Mouse (Mus musculus): ENCODE measurements around the gene Itsn1. TPM values are rescaled to one million over a fixed set of nuclear protein-coding genes. Genes with fewer than 3 reads are reported as not detected.

Itsn1 gene
- polyA plus RNA-seq, 1 experiment: 24.3 TPM

DNA sequence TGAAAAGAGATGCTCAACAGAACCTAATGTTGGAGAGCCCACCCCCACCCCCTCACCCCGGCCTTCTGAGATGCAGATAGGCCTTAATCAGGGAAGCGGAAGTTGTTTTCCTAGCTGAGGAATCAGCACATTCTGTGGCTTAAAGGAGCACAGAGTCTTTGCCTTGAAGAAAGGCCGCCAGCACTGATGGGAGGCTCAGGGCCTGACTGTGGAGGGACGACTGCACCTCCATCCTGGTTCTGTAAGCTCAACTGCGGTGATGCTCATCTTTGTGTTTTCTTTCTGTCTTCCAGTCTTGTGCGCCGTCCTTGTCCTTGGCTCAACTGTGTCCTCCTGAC lies 11.8 kb downstream of the Itsn1 start:
- Histone ChIP-seq H3K27me3 (ENCODE audit: control insufficient read depth, insufficient read depth, insufficient read length) (no peaks in the 10 kb centered on the region), H3ac (ENCODE audit: control insufficient read depth, insufficient read length, low read depth) (no peak overlapping the region), H3K36me3 (ENCODE audit: control insufficient read depth, insufficient read depth) (no peaks in the 10 kb centered on the region), H3K4me3 (ENCODE audit: insufficient read depth, poor library complexity, severe bottlenecking) (no peak overlapping the region), H3K79me3 (ENCODE audit: low read depth) (peaks cover 31% of the 10 kb centered on the region), H3K79me2 (ENCODE audit: control insufficient read depth, insufficient read depth) (peaks cover 84% of the 10 kb centered on the region)
- no peak for TF ChIP-seq MAX (IDR thresholded peaks at IDR 0.05)
- no peak for TF ChIP-seq USF1 (IDR thresholded peaks at IDR 0.05; ENCODE audit: low read depth)
- TF ChIP-seq CEBPB (IDR thresholded peaks at IDR 0.05; ENCODE audit: low read depth): no peak
- no peak for TF ChIP-seq MYOD1 (IDR thresholded peaks at IDR 0.05; ENCODE audit: control insufficient read depth, insufficient read length, low read depth)
- no peak for TF ChIP-seq FOSL1 (IDR thresholded peaks at IDR 0.05; ENCODE audit: insufficient read depth, low read length, poor library complexity, severe bottlenecking)
- TF ChIP-seq MYOG (IDR thresholded peaks at IDR 0.05; ENCODE audit: control insufficient read depth, extremely low read depth, insufficient read length): no peak
- TF ChIP-seq CTCF (IDR thresholded peaks at IDR 0.05; ENCODE audit: control insufficient read depth, insufficient read depth, insufficient read length): no peak

DNA sequence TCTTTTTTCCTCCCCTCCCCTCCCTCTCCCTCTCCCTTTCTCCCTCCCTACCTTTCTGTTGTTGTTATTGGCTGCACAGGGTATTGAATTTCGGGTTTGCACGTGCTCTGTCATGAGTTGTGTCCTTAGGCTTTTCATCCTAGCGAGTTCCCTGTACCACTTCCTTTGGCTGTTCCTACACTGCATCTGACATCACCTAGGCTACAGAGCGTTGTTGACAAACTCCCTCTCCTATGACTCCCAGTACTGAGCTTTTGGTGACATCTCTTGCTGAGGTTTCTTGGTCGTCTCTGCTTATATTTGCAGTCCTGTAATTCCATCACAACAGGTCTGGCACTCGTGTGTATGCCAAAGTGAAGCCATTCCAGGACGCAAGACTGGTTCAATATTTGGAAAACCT lies 14.0 kb downstream of the Itsn1 start:
- no peaks in the 10 kb centered on the region for H3K36me3 ChIP-seq (ENCODE audit: control insufficient read depth, insufficient read depth)
- peaks cover 17% of the 10 kb centered on the region for H3K79me3 ChIP-seq (ENCODE audit: low read depth)
- H3K79me2 ChIP-seq (ENCODE audit: control insufficient read depth, insufficient read depth): peaks cover 75% of the 10 kb centered on the region
- H3K27me3 ChIP-seq (ENCODE audit: control insufficient read depth, insufficient read depth, insufficient read length): no peaks in the 10 kb centered on the region
- H3K4me3 ChIP-seq (ENCODE audit: insufficient read depth, poor library complexity, severe bottlenecking): no peak overlapping the region
- TF ChIP-seq MYOD1 (IDR thresholded peaks at IDR 0.05; ENCODE audit: control insufficient read depth, insufficient read length, low read depth) (no peak), CEBPB (IDR thresholded peaks at IDR 0.05; ENCODE audit: low read depth) (no peak), CTCF (IDR thresholded peaks at IDR 0.05; ENCODE audit: control insufficient read depth, insufficient read depth, insufficient read length) (no peak), USF1 (IDR thresholded peaks at IDR 0.05; ENCODE audit: low read depth) (no peak), FOSL1 (IDR thresholded peaks at IDR 0.05; ENCODE audit: insufficient read depth, low read length, poor library complexity, severe bottlenecking) (no peak), MYOG (IDR thresholded peaks at IDR 0.05; ENCODE audit: control insufficient read depth, extremely low read depth, insufficient read length) (no peak), MAX (IDR thresholded peaks at IDR 0.05) (no peak)
- no peak overlapping the region for H3ac ChIP-seq (ENCODE audit: control insufficient read depth, insufficient read length, low read depth)

DNA sequence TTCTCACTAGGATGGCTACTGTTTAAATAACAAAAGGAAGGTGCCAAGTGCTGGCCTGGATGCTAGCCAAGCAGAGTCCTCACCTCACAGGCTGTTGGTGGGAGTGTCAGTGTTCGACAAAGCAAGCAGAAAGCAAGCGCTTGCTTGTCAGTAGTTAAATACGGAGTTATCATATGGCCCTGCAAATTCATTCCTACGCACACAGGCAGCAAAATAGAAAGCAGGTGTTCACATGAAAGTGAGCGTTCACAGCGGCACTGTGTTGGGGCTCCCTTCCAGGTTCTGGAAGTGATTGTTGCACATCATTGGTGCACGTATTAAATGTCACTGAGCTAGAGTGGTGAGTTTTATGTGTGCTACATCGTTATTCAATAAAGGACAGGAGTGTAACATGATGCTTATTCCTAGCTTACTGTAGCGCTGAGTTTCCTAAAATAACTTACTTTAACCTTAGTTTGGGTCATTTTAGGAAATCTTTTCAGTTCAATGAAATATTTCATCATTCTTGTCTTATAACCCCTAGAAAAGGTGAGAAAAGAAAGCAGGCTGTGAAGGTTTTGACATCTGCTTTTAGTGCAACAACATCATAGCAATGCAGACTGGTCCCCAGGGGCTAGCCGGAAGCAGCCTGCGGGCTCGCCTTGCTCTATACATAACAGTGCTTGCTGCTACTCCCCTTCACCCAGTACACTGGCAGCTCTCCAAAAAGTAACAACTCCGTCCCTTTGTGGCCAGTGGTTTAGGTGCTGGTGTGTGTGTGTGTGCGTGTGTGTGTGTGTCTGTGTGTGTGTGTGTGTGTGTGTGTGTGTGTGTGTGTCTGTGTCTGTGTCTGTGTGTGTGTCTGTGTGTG lies 17.2 kb downstream of the Itsn1 start:
- Histone ChIP-seq H3K27me3 (ENCODE audit: control insufficient read depth, insufficient read depth, insufficient read length) (no peaks in the 10 kb centered on the region), H3K79me2 (ENCODE audit: control insufficient read depth, insufficient read depth) (peaks cover 58% of the 10 kb centered on the region), H3ac (ENCODE audit: control insufficient read depth, insufficient read length, low read depth) (no peak overlapping the region), H3K4me3 (ENCODE audit: insufficient read depth, poor library complexity, severe bottlenecking) (no peak overlapping the region), H3K36me3 (ENCODE audit: control insufficient read depth, insufficient read depth) (no peaks in the 10 kb centered on the region), H3K79me3 (ENCODE audit: low read depth) (peaks cover 16% of the 10 kb centered on the region)
- no peak for TF ChIP-seq CTCF (IDR thresholded peaks at IDR 0.05; ENCODE audit: control insufficient read depth, insufficient read depth, insufficient read length)
- no peak for TF ChIP-seq MAX (IDR thresholded peaks at IDR 0.05)
- no peak for TF ChIP-seq MYOD1 (IDR thresholded peaks at IDR 0.05; ENCODE audit: control insufficient read depth, insufficient read length, low read depth)
- no peak for TF ChIP-seq USF1 (IDR thresholded peaks at IDR 0.05; ENCODE audit: low read depth)
- TF ChIP-seq CEBPB (IDR thresholded peaks at IDR 0.05; ENCODE audit: low read depth): no peak

DNA sequence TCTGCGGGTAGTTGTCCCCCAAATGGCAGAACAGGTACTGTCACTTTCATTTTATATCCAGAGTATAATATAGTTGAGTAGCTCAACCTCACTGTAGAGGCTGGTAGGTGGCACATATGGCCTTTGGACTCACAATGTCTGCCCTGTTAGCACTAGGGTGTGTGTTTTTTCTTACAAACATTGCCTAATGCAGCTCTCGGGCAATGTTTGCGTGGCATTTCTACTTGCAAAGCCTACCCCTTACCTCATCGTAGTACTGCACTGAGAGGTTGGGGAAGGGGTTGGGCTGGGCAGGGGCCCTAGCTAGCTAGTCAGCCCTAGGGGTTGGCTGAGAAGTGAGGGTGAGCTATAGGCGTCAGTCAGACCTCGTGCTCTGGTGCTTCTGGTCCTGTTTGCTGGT lies 18.5 kb downstream of the Itsn1 start:
- Histone ChIP-seq H3K4me3 (ENCODE audit: insufficient read depth, poor library complexity, severe bottlenecking) (no peak overlapping the region), H3K79me2 (ENCODE audit: control insufficient read depth, insufficient read depth) (peaks cover 61% of the 10 kb centered on the region), H3K79me3 (ENCODE audit: low read depth) (peaks cover 15% of the 10 kb centered on the region), H3ac (ENCODE audit: control insufficient read depth, insufficient read length, low read depth) (no peak overlapping the region), H3K36me3 (ENCODE audit: control insufficient read depth, insufficient read depth) (no peaks in the 10 kb centered on the region), H3K27me3 (ENCODE audit: control insufficient read depth, insufficient read depth, insufficient read length) (no peaks in the 10 kb centered on the region)
- TF ChIP-seq MYOD1 (IDR thresholded peaks at IDR 0.05; ENCODE audit: control insufficient read depth, insufficient read length, low read depth) (no peak), MAX (IDR thresholded peaks at IDR 0.05) (no peak), CEBPB (IDR thresholded peaks at IDR 0.05; ENCODE audit: low read depth) (no peak), USF1 (IDR thresholded peaks at IDR 0.05; ENCODE audit: low read depth) (no peak)

DNA sequence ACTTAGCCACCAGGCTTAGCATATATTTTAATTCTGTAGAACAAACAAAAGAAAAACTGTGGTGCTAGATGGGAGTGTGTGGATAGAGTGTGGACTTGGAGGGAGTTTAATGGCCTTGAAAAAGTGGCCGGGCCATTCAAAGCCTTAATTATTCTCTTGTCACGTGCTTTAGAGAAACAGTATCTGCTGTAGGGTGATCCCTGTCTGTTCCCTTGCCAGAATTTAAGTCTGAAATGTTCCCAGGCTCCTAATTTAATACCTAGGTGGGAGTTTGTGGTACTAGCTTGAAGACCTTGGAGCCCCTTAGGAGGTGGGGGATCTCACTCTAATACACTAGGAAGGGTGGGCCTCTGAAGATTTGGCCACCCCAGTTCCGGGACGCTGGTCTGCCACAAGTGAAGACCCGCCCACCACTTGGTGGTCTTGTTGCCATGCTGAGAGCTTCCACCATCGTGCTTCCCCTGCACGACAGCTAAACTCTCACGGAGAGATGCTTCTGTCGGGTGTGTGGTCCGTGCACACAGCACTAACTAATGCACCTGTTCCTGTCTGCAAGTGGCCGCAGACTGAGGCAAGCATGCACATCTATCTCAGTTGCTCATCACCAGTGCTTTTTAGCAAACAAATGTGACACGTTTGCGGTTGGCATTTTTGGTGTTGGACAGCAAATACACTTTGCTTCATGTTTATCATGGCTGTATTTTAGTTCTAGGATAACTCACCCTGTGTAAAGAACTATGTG lies 22.7 kb downstream of the Itsn1 start:
- H3ac ChIP-seq (ENCODE audit: control insufficient read depth, insufficient read length, low read depth): no peak overlapping the region
- TF ChIP-seq CEBPB (IDR thresholded peaks at IDR 0.05; ENCODE audit: low read depth) (no peak), CTCF (IDR thresholded peaks at IDR 0.05; ENCODE audit: control insufficient read depth, insufficient read depth, insufficient read length) (no peak), MAX (IDR thresholded peaks at IDR 0.05) (no peak), MYOD1 (IDR thresholded peaks at IDR 0.05; ENCODE audit: control insufficient read depth, insufficient read length, low read depth) (peak; percentile 76)
- H3K4me3 ChIP-seq (ENCODE audit: insufficient read depth, poor library complexity, severe bottlenecking): no peak overlapping the region
- peaks cover 72% of the 10 kb centered on the region for H3K79me2 ChIP-seq (ENCODE audit: control insufficient read depth, insufficient read depth)
- H3K79me3 ChIP-seq (ENCODE audit: low read depth): peaks cover 18% of the 10 kb centered on the region
- no peaks in the 10 kb centered on the region for H3K27me3 ChIP-seq (ENCODE audit: control insufficient read depth, insufficient read depth, insufficient read length)
- no peaks in the 10 kb centered on the region for H3K36me3 ChIP-seq (ENCODE audit: control insufficient read depth, insufficient read depth)

GRCm38 (mm10) chr16:91753611-91754010 lies 24.5 kb downstream of the Itsn1 start:
- Histone ChIP-seq H3K27me3 (ENCODE audit: control insufficient read depth, insufficient read depth, insufficient read length) (no peaks in the 10 kb centered on the region), H3ac (ENCODE audit: control insufficient read depth, insufficient read length, low read depth) (no peak overlapping the region), H3K4me3 (ENCODE audit: insufficient read depth, poor library complexity, severe bottlenecking) (no peak overlapping the region), H3K79me3 (ENCODE audit: low read depth) (peaks cover 18% of the 10 kb centered on the region), H3K79me2 (ENCODE audit: control insufficient read depth, insufficient read depth) (peaks cover 69% of the 10 kb centered on the region), H3K36me3 (ENCODE audit: control insufficient read depth, insufficient read depth) (no peaks in the 10 kb centered on the region)
- no peak for TF ChIP-seq MYOG (IDR thresholded peaks at IDR 0.05; ENCODE audit: control insufficient read depth, extremely low read depth, insufficient read length)
- TF ChIP-seq MYOD1 (IDR thresholded peaks at IDR 0.05; ENCODE audit: control insufficient read depth, insufficient read length, low read depth): no peak
- no peak for TF ChIP-seq CEBPB (IDR thresholded peaks at IDR 0.05; ENCODE audit: low read depth)
- no peak for TF ChIP-seq MAX (IDR thresholded peaks at IDR 0.05)
- TF ChIP-seq FOSL1 (IDR thresholded peaks at IDR 0.05; ENCODE audit: insufficient read depth, low read length, poor library complexity, severe bottlenecking): no peak
- TF ChIP-seq CTCF (IDR thresholded peaks at IDR 0.05; ENCODE audit: control insufficient read depth, insufficient read depth, insufficient read length): no peak
- no peak for TF ChIP-seq USF1 (IDR thresholded peaks at IDR 0.05; ENCODE audit: low read depth)
